Mouse (Mus musculus) CD4-positive, CD25-positive, alpha-beta regulatory T cell, adult 4 months (primary cell): ENCODE measurements around the gene Trappc3. TPM values are rescaled to one million over a fixed set of nuclear protein-coding genes. Genes with fewer than 3 reads are reported as not detected.

Experiments used
- ATAC-seq: one replicate; pipeline ENCODE4 v1.8.0; 2017
- polyA plus RNA-seq, 2 experiments: library from polyadenylated mRNA; unstranded; fragments of 100-300 nt; shearing (Covaris generic); gene quantifications; one replicate each; pipeline ENCODE4 v1.2.1; 2017

Gene Trappc3
- polyA plus RNA-seq, 2 experiments from 2014 or later, result 64.4 to 121 TPM

GRCm38 (mm10) chr4:126314393-126314792 lies 52.3 kb downstream of the Trappc3 start:
- no peak for ATAC-seq

GRCm38 (mm10) chr4:126315931-126316330 lies 53.8 kb downstream of the Trappc3 start:
- ATAC-seq, result no peak

- ATAC-seq, result no peak
These were observed 54.4 kb downstream of the Trappc3 start for GRCm38 (mm10) chr4:126316443-126317040.

GRCm38 (mm10) chr4:126319806-126320205 lies 57.7 kb downstream of the Trappc3 start:
- no peak for ATAC-seq

GRCm38 (mm10) chr4:126321111-126321853 lies 59.2 kb downstream of the Trappc3 start, which contains the start of gene Adprhl2:
Adprhl2 (minus strand) TSS chr4:126321703.
- ATAC-seq, result peak; percentile 97

GRCm38 (mm10) chr4:126321854-126322511 lies 59.9 kb downstream of the Trappc3 start:
- peak; percentile 1 for ATAC-seq

GRCm38 (mm10) chr4:126322646-126323045 lies 60.5 kb downstream of the Trappc3 start:
- no peak for ATAC-seq

- ATAC-seq, result no peak
These were observed 62.7 kb downstream of the Trappc3 start for GRCm38 (mm10) chr4:126324861-126325260.

GRCm38 (mm10) chr4:126325281-126325861 lies 63.2 kb downstream of the Trappc3 start, which contains the start of gene Tekt2:
Tekt2 (minus strand) TSS chr4:126325688.
- ATAC-seq, result no peak

Other genes with a start within 250 kb of the Trappc3 start
- gene Csf3r, start 237.8 kb upstream of the Trappc3 start, polyA plus RNA-seq, result not detected
- gene Mrps15, start 215.4 kb upstream of the Trappc3 start, polyA plus RNA-seq, result 10 to 100 TPM; 49.0 to 58.9 TPM
- gene Oscp1, start 203.8 kb upstream of the Trappc3 start, polyA plus RNA-seq, result under 1 TPM in 1 of 2 experiments, not detected in 1; 0.70 TPM
- 10 to 100 TPM; 68.6 to 76.0 TPM for gene Lsm10, start 165.7 kb upstream of the Trappc3 start, polyA plus RNA-seq
- 10 to 100 TPM; 11.4 to 23.2 TPM for gene Stk40, start 158.4 kb upstream of the Trappc3 start, polyA plus RNA-seq
- gene Eva1b, start 114.6 kb upstream of the Trappc3 start, polyA plus RNA-seq, result 10 to 100 TPM; 10.5 to 12.7 TPM
- 1 to 10 TPM in 1 of 2 experiments, under 1 TPM in 1; 0.56 to 1.2 TPM for gene Sh3d21, start 98.8 kb upstream of the Trappc3 start, polyA plus RNA-seq
- 100 to 1,000 TPM; 222 to 330 TPM for gene Thrap3, start 59.6 kb upstream of the Trappc3 start, polyA plus RNA-seq
- 1 to 10 TPM; 2.0 to 6.3 TPM for gene Map7d1, start 6.0 kb upstream of the Trappc3 start, polyA plus RNA-seq
- gene Col8a2, start 24.5 kb downstream of the Trappc3 start, polyA plus RNA-seq, result not detected
- 10 to 100 TPM; 20.3 to 33.8 TPM for gene Adprhl2, start 59.4 kb downstream of the Trappc3 start, polyA plus RNA-seq
- not detected for gene Tekt2, start 63.4 kb downstream of the Trappc3 start, polyA plus RNA-seq
- 10 to 100 TPM; 17.2 to 17.7 TPM for gene Ago3, start 167.2 kb downstream of the Trappc3 start, polyA plus RNA-seq
- 10 to 100 TPM in 1 of 2 experiments, 1 to 10 TPM in 1; 9.8 to 10.1 TPM for gene Ago1, start 206.3 kb downstream of the Trappc3 start, polyA plus RNA-seq